Mouse (Mus musculus) forebrain, embryonic 16.5 days (tissue): ENCODE measurements around the gene Hnrnpu. TPM values are rescaled to one million over a fixed set of nuclear protein-coding genes. Genes with fewer than 3 reads are reported as not detected.

ENCODE experiments used
- ATAC-seq: fragments of 200-750 bp; cut with Nextera tagmentation; 2 replicates; pipeline ENCODE4 v1.8.0; 2017; ENCODE audit warnings: mild to moderate bottlenecking, moderate library complexity
- H3K27ac ChIP-seq: fragments of 300-500 bp; sonication (generic); 2 replicates; pipeline ENCODE4 v1.5.1; 2014; ENCODE audit warnings: low read length, control low read depth
- H3K27me3 ChIP-seq: fragments of 300-500 bp; sonication (generic); replicated peaks from 2 replicates; pipeline ENCODE4 v1.6.1; 2014; ENCODE audit warnings: low read length; ENCODE audit not compliant: control insufficient read depth, insufficient read depth
- H3K36me3 ChIP-seq: fragments of 300-500 bp; sonication (generic); 2 replicates; pipeline ENCODE4 v1.6.1; 2014; ENCODE audit not compliant: control insufficient read depth, insufficient read depth
- H3K4me1 ChIP-seq: fragments of 300-500 bp; sonication (generic); replicated peaks from 2 replicates; pipeline ENCODE4 v1.6.1; 2014; ENCODE audit warnings: low read length; ENCODE audit not compliant: control insufficient read depth, insufficient read depth
- H3K4me2 ChIP-seq: fragments of 300-500 bp; sonication (generic); 2 replicates; pipeline ENCODE4 v1.6.1; 2014; ENCODE audit warnings: mild to moderate bottlenecking, low read length, control low read depth
- H3K4me3 ChIP-seq: fragments of 300-500 bp; sonication (generic); replicated peaks from 2 replicates; pipeline ENCODE4 v1.5.1; 2014; ENCODE audit warnings: mild to moderate bottlenecking, low read length, control low read depth
- H3K9ac ChIP-seq: fragments of 300-500 bp; sonication (generic); replicated peaks from 2 replicates; pipeline ENCODE4 v1.6.1; 2014; ENCODE audit warnings: low read depth, low read length, control low read depth
- H3K9me3 ChIP-seq: fragments of 300-500 bp; sonication (generic); 2 replicates; pipeline ENCODE4 v1.6.1; 2016; ENCODE audit warnings: low read length; ENCODE audit not compliant: control insufficient read depth
- WGBS: fragments of 180-500 bp; shearing (Covaris S2); extraction: QIAGEN DNeasy Blood & Tissue Kit; methylation state at CpG from one replicate; pipeline ENCODE4 v1.1.7; 2014; 5-methylcytosine and 5-hydroxymethylcytosine counted together
- polyA plus RNA-seq: library from polyadenylated mRNA; unstranded; fragments of >200 nt; fragmentation: Nextera tagmentation; extraction: Ambion mirVana; gene quantifications from 2 replicates; pipeline ENCODE4 v1.2.1, GENCODE M21; 2015

Hnrnpu gene
- polyA plus RNA-seq, 1 experiment from 2014 or later = 261 TPM

DNA sequence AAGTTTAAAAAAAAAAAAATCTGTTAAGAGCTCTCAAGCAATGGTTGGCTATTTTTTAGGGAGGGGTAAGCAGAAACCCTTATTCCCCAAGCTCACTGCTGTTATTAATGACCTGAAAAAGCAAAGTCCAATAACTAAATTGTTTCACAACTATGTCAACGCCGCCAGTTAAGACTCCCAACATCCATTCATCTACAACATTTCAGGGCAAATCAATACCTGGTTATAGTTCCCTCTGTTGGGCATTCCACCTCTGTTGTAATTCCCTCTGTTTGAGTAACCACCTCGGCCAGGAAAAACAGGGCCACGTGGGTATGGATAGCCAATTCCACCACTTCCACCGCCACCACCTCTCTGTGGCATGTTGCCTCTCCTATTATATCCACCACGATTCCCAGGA is 7.7 kb downstream of the Hnrnpu start:
- H3K9ac ChIP-seq = no peak overlapping the region
- H3K27ac ChIP-seq = no peak overlapping the region
- no peak for ATAC-seq
- H3K36me3 ChIP-seq = peaks cover 50% of the 10 kb centered on the region
- H3K27me3 ChIP-seq = no peaks in the 10 kb centered on the region
- WGBS = 67% methylated on average over 6 of the region's 6 CpGs
- H3K4me1 ChIP-seq = peaks cover 19% of the 10 kb centered on the region
- H3K4me2 ChIP-seq = no peak overlapping the region
- no peaks in the 10 kb centered on the region for H3K9me3 ChIP-seq
- no peak overlapping the region for H3K4me3 ChIP-seq

DNA sequence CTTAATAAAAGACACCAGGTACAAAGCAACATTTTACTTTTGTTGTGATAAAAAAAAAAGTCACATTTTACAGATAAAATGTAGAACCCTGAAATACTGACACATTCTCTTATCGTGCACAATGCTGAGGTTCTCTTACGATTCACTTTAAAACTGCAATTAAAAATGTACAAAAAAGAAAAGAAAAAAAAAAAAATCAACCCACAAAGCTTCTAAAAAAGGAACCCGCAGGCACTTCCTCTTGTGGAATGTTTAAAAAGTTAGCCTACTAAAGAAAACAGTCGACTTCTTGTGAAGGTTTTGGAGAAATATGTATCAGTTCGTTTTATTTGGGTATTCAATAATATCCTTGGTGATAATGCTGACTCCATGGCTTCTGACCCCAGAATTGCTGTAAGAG is 8.6 kb downstream of the Hnrnpu start:
- 79% methylated on average over 5 of the region's 5 CpGs for WGBS
- peaks cover 13% of the 10 kb centered on the region for H3K4me1 ChIP-seq
- no peak for ATAC-seq

DNA sequence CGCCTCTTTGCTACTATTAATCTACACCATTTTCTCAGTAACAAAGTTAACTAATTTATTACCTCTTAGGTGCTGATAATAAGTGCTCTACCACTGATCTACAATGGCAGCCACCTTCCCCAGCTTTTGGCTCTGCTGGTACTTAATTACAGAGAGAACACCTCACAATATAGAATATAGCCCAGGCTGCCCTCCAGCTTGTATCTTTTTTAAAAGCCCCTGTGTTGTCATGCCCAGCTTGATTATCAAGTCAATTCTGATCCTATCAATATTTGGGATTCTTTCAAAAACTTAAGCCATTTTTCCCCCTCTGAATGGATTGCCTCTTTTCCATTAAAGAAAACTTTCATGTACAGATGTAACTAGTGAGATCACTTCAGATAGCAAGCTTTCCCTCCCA is 10.6 kb downstream of the Hnrnpu start:
- no peak overlapping the region for H3K4me2 ChIP-seq
- H3K9me3 ChIP-seq = no peaks in the 10 kb centered on the region
- 87% methylated on average over 1 of the region's 1 CpGs for whole genome bisulfite sequencing
- no peak overlapping the region for H3K4me3 ChIP-seq
- no peak overlapping the region for H3K27ac ChIP-seq
- peaks cover 43% of the 10 kb centered on the region for H3K36me3 ChIP-seq
- ATAC-seq = no peak
- no peak overlapping the region for H3K9ac ChIP-seq
- H3K4me1 ChIP-seq = 0 out of 2 replicates have a peak, but pooled peaks cover 3% of the 10 kb centered on the region
- H3K27me3 ChIP-seq = no peaks in the 10 kb centered on the region

More for the DNA sequence above, 8.6 kb downstream of the Hnrnpu start:
- Histone ChIP-seq H3K4me2 (no peak overlapping the region), H3K9me3 (no peaks in the 10 kb centered on the region), H3K27me3 (no peaks in the 10 kb centered on the region), H3K4me3 (no peak overlapping the region), H3K9ac (no peak overlapping the region), H3K36me3 (peaks cover 45% of the 10 kb centered on the region), H3K27ac (no peak overlapping the region)

DNA sequence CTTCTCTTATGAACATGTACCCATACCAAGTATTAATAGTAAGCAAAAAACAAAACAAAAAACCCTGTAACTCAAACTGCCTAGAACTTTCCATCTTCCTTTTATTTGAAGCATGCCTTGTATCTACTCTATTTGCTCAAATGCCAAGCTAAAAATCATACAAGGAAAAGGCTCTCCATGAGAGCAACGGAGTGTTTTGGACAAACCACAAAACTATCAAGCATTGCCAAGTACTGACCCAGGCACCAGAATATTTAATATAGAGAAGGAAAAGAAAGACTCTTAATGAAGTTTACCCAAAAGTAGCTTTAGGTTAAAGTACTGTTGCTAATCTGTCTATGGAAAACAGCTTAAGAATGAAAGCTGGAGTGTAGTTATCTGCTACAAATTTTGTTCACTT is 11.2 kb downstream of the Hnrnpu start:
- Histone ChIP-seq H3K9ac (no peak overlapping the region), H3K4me1 (peaks cover 4% of the 10 kb centered on the region), H3K27ac (no peak overlapping the region), H3K4me2 (no peak overlapping the region), H3K9me3 (no peaks in the 10 kb centered on the region), H3K36me3 (peaks cover 41% of the 10 kb centered on the region), H3K4me3 (no peak overlapping the region), H3K27me3 (no peaks in the 10 kb centered on the region)
- WGBS = 82% methylated on average over 1 of the region's 1 CpGs
- ATAC-seq = no peak

DNA sequence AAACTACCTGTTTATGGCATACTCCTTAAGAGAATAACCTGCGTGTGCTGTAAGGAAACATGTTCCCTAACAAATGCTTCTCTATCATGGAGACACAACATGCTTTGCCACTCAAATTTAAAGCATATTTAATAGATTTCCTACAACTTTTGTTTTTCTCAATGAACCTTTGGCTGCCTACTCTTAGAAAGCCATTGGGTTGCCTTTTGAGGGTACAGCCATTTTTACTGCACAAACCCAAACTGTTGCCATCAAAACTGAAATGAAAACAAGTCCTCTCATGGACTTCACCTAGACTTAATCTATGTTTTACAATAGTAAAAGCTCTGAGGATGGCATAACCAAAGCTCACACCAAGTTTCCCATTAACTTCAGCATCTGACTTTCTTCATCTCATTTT is 13.0 kb downstream of the Hnrnpu start:
- ATAC-seq = no peak
- H3K9ac ChIP-seq = no peak overlapping the region

DNA sequence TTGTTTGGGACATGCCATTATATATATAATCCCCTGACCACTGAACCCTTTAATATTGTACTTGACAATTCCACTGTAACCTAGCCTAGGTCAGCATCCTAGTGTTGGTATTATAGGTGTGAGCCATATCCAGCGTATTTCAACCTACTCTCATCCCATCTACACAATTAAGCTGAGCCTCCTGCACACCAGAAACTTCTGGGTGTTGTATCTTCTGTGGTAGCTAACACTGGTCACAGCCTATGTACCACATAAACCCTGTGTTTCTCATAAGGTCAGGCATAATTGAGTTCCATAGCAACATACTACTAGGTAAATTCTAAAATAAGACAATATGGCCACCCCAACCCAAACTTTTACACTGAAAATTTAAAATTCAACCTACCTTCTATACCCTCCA is 14.4 kb downstream of the Hnrnpu start:
- peaks cover 23% of the 10 kb centered on the region for H3K36me3 ChIP-seq
- H3K9ac ChIP-seq = no peak overlapping the region
- H3K4me3 ChIP-seq = no peak overlapping the region
- no peaks in the 10 kb centered on the region for H3K27me3 ChIP-seq
- WGBS = 59% methylated on average over 1 of the region's 1 CpGs
- no peak overlapping the region for H3K27ac ChIP-seq
- H3K4me2 ChIP-seq = no peak overlapping the region
- ATAC-seq = no peak
- H3K4me1 ChIP-seq = peaks cover 12% of the 10 kb centered on the region
- H3K9me3 ChIP-seq = no peaks in the 10 kb centered on the region

More for the DNA sequence above, 13.0 kb downstream of the Hnrnpu start:
- H3K4me3 ChIP-seq = no peak overlapping the region
- WGBS = 86% methylated on average over 1 of the region's 1 CpGs
- peaks cover 27% of the 10 kb centered on the region for H3K36me3 ChIP-seq
- no peaks in the 10 kb centered on the region for H3K27me3 ChIP-seq
- no peak overlapping the region for H3K27ac ChIP-seq
- H3K4me1 ChIP-seq = peaks cover 12% of the 10 kb centered on the region
- H3K9me3 ChIP-seq = no peaks in the 10 kb centered on the region
- H3K4me2 ChIP-seq = no peak overlapping the region

DNA sequence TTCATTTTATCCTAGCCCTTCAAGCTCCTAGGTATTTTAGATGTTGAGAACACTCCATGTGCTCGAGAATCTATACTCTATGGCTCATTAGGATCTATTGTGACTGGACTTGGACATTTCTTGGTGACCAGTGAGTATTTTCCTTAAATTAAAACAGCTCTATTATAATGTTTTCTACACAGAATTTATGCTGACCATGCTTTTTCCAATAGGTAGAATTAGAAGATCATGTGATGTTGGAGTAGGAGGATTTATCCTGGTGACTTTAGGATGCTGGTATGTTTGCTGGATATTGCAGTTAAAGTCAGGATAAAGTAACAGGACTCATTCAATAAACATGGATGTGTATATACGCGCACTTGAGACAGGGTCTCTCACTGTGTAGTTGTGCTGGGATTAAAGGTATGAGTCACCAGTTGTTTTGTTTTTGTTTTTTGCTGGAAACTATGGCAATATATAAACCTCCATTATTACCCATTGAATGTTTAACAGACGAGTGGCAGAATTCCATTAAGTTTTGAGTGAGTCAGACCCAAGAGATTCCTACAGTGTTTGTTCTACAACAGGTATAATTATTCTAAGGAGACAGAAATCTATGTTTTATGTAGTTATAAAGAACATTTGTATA is 15.8 kb downstream of the Hnrnpu start:
- no peaks in the 10 kb centered on the region for H3K27me3 ChIP-seq
- 43% methylated on average over 4 of the region's 4 CpGs for WGBS
- peaks cover 16% of the 10 kb centered on the region for H3K4me1 ChIP-seq
- ATAC-seq = no peak
- H3K9ac ChIP-seq = no peak overlapping the region
- no peak overlapping the region for H3K27ac ChIP-seq
- H3K9me3 ChIP-seq = no peaks in the 10 kb centered on the region
- peaks cover 17% of the 10 kb centered on the region for H3K36me3 ChIP-seq
- H3K4me3 ChIP-seq = no peak overlapping the region
- no peak overlapping the region for H3K4me2 ChIP-seq

DNA sequence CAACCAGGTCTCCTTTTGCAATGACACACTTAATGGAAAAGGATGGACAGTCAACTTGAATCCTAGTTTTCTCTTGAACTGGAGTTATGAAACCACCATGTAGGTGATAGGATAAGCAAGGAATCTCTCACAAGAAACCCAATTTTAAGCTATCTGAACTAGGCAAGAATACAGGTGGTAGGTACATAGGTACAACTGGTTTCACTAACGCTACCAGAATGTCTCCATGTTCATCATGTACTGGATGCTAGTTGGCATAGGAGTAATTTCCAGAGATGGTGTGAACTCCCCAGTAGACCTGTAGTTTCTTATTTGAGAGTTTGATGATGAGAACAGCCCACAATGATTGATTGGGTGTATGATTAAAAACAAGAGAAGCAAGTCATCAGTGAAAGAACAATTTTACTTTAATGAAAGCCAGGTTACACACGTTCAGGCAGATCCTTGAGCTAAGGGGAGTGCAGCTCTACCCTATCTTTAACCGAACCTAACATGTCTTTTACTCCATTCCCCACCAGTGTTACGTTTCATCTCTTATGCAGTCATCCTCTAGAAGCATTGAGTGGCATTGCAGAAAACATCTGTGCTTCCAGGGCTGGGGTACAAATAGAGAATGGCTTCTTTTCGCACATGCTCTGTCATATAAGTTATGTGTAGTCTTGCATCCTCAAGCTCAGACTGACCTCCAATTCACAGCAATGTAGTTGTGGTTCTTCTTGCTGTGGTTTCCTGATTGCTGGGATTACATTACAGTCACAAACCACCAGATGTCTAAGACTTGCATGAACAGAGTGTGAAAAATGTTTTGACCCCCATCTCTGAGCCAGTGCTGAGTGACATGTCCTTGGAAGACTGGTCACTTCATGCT is 16.6 kb downstream of the Hnrnpu start:
- no peak overlapping the region; the same call in 1 of the 2 replicates for H3K27ac ChIP-seq
- H3K4me2 ChIP-seq = peak overlapping the region; percentile 75
- no peak for ATAC-seq
- 33% methylated on average over 5 of the region's 5 CpGs for WGBS
- H3K9me3 ChIP-seq = no peaks in the 10 kb centered on the region
- peaks cover 17% of the 10 kb centered on the region for H3K36me3 ChIP-seq
- no peaks in the 10 kb centered on the region for H3K27me3 ChIP-seq
- H3K4me1 ChIP-seq = peaks cover 17% of the 10 kb centered on the region
- H3K4me3 ChIP-seq = peak overlapping the region; percentile 82
- peak overlapping the region; percentile 96 for H3K9ac ChIP-seq

DNA sequence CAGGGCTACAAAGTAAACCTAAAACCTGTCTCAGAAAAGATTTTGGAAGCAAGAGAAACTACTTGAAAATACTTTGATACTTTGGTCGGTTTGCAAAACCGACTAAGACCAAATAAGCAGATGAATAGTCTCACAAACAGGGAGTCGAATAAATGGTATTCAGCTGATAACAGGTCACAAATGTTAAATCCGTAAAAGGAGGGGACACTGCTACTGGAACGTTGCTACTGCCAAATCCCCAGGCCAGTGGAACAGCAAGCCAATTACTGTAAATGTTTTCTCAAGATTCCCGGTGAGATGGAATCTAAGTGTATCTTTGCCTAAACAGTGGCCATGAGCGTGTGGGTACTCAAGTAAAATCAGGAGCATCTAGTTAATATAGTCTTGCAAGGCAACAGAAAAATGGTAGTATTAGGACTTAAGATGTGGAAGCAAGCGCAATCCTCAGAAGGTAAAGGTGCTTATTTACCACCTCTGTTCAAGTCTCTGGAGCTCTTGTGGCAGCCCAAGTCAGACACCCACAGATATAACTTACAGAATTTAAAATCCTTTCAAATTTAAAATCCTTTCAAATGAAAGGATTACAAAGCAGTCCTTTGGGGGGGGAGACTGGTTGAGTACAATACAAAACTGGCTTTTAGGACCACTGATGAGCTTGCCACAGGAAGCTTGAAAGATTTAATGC is 17.4 kb downstream of the Hnrnpu start:
- H3K27ac ChIP-seq = peak overlapping the region; percentile 99
- no peaks in the 10 kb centered on the region for H3K27me3 ChIP-seq
- peak overlapping the region; percentile 82 for H3K4me3 ChIP-seq
- H3K4me1 ChIP-seq = peaks cover 17% of the 10 kb centered on the region
- no peaks in the 10 kb centered on the region for H3K9me3 ChIP-seq
- peak overlapping the region; percentile 75 for H3K4me2 ChIP-seq
- no peak for ATAC-seq
- H3K36me3 ChIP-seq = peaks cover 17% of the 10 kb centered on the region
- WGBS = 17% methylated on average over 8 of the region's 8 CpGs
- peak overlapping the region; percentile 96 for H3K9ac ChIP-seq
